Mouse (Mus musculus) megakaryocyte, embryonic 14.5 days (primary cell): ENCODE measurements around the gene Ptprr.

Source experiments
- FLI1 ChIP-seq: IDR thresholded peaks from 2 replicates; pipeline ENCODE4 v1.6.1; 2012; ENCODE audit warnings: low read length, inconsistent platforms, mixed read lengths
- GATA1 ChIP-seq: IDR thresholded peaks from 3 replicates; pipeline ENCODE4 v1.6.1; 2012; ENCODE audit warnings: mixed read lengths, low read length, inconsistent platforms, borderline replicate concordance

DNA sequence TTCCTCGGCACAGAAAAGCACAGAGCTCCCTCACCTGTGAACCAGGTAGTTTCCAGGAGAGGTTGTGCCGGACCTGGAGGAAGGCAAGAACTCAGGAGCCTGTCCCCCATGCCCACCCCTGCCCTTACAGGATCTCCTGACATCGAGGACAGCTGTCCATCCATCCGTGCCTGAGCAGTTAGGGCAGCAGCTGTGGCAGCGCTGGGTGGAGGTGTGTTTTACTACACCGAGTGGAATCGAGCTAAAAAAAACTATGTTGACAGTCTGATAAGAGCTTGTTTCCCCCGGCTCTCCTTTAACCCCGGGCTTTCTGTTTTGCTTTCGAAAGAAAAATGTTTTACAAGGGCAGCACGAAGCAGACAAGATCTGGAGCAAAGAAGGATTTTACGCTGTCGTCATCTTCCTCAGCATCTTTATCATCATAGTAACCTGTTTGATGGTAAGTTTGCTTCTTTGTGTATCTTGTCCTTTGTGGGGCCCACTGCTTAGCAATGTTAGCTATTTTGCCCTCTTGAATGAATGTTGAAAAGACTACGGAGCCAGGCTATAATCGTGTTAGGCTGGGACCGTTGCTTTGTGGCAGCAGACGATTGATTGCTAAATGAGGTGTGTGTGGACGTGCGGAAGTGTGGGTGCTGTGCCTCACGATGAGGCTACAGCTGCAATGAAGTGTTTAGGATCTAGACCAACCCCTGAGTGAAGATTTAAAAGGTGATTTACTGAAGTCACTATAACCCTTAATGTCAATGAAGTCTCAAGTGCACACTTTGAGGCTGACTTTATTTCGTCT lies 159.6 kb downstream of the Ptprr start:
- TF ChIP-seq GATA1 = no peak
- TF ChIP-seq FLI1 = no peak
